Mouse (Mus musculus) heart, postnatal 0 days (tissue): ENCODE data around the gene A930004D18Rik. TPM values are rescaled to one million over a fixed set of nuclear protein-coding genes. Genes with fewer than 3 reads are reported as not detected.

Experiments
- ATAC-seq: fragments of 200-750 bp; cut with Nextera tagmentation; 2 replicates; pipeline ENCODE4 v1.8.0; 2017; ENCODE audit warnings: low read depth, moderate number of reproducible peaks, moderate library complexity; ENCODE audit not compliant: insufficient read depth
- DNase-seq: peaks from one replicate; pipeline ENCODE4 v3.0.0-alpha.2; 2016; ENCODE audit warnings: low spot score
- H3K27ac ChIP-seq: fragments of 300-500 bp; sonication (generic); 2 replicates; pipeline ENCODE4 v1.5.1; 2014; ENCODE audit warnings: low read depth, mild to moderate bottlenecking
- H3K27me3 ChIP-seq: fragments of 300-500 bp; sonication (generic); 2 replicates; pipeline ENCODE4 v1.6.1; 2014; ENCODE audit warnings: low read length, mixed read lengths; ENCODE audit not compliant: control insufficient read depth, insufficient read depth
- H3K36me3 ChIP-seq: fragments of 300-500 bp; sonication (generic); replicated peaks from 2 replicates; pipeline ENCODE4 v1.6.1; 2014; ENCODE audit warnings: low read length, mixed read lengths; ENCODE audit not compliant: control insufficient read depth, insufficient read depth
- H3K4me1 ChIP-seq: fragments of 300-500 bp; sonication (generic); 2 replicates; pipeline ENCODE4 v1.6.1; 2014; ENCODE audit warnings: antibody characterized with exemption; ENCODE audit not compliant: control insufficient read depth, insufficient read depth
- H3K4me2 ChIP-seq: fragments of 300-500 bp; sonication (generic); 2 replicates; pipeline ENCODE4 v1.6.1; 2014; ENCODE audit warnings: low read depth, mild to moderate bottlenecking, low read length, moderate library complexity
- H3K4me3 ChIP-seq: fragments of 300-500 bp; sonication (generic); 2 replicates; pipeline ENCODE4 v1.5.1; 2014; ENCODE audit warnings: low read depth, low read length
- H3K9ac ChIP-seq: fragments of 300-500 bp; sonication (generic); replicated peaks from 2 replicates; pipeline ENCODE4 v1.6.1; 2014; ENCODE audit warnings: low read depth, low read length, mixed read lengths
- H3K9me3 ChIP-seq: fragments of 300-500 bp; sonication (generic); replicated peaks from 2 replicates; pipeline ENCODE4 v1.6.1; 2016; ENCODE audit warnings: low read length; ENCODE audit not compliant: control insufficient read depth
- CTCF ChIP-seq: IDR thresholded peaks from 2 replicates; pipeline ENCODE4 v1.5.1; 2016; ENCODE audit warnings: antibody characterized with exemption, control low read depth, low read depth
- EP300 ChIP-seq: IDR thresholded peaks from 2 replicates; pipeline ENCODE4 v1.6.1; 2016; ENCODE audit warnings: antibody characterized with exemption, low read depth
- WGBS: fragments of 180-500 bp; shearing (Covaris S2); extraction: QIAGEN DNeasy Blood & Tissue Kit; methylation state at CpG from one replicate; pipeline ENCODE4 v1.1.7; 2014; 5-methylcytosine and 5-hydroxymethylcytosine counted together
- polyA plus RNA-seq: library from polyadenylated mRNA; unstranded; fragments of >200 nt; fragmentation: Nextera tagmentation; extraction: Ambion mirVana; gene quantifications from 2 replicates; pipeline ENCODE4 v1.2.1, GENCODE M21; 2015
- total RNA-seq: library from RNA; depleted of rRNA; stranded (reverse); fragments of >200 nt; gene quantifications from 2 replicates; pipeline ENCODE4 v1.2.3, GENCODE M21; 2014; ENCODE audit warnings: low replicate concordance

A930004D18Rik gene
- total and polyA plus RNA-seq, 2 experiments from 2014 or later = 3.5 to 8.4 TPM

- TF ChIP-seq EP300 = no peak
- TF ChIP-seq CTCF = no peak
- WGBS = 97% methylated on average over 1 of the region's 1 CpGs
- no peak for DNase-seq
- Histone ChIP-seq H3K9me3 (no peaks in the 10 kb centered on the region), H3K4me2 (no peak overlapping the region), H3K4me1 (peaks cover 18% of the 10 kb centered on the region; the same call in 1 of the 2 replicates), H3K36me3 (no peaks in the 10 kb centered on the region), H3K9ac (no peak overlapping the region), H3K27ac (no peak overlapping the region), H3K4me3 (no peak overlapping the region), H3K27me3 (no peaks in the 10 kb centered on the region)
- ATAC-seq = no peak
These were observed 22.4 kb upstream of the A930004D18Rik start for GRCm38 (mm10) chr2:18059891-18060290.

- Histone ChIP-seq H3K27me3 (no peaks in the 10 kb centered on the region), H3K9ac (no peak overlapping the region), H3K4me1 (peaks cover 21% of the 10 kb centered on the region; the same call in 1 of the 2 replicates), H3K9me3 (no peaks in the 10 kb centered on the region), H3K27ac (peak overlapping the region; percentile 38; the same call in 1 of the 2 replicates), H3K36me3 (no peaks in the 10 kb centered on the region), H3K4me3 (no peak overlapping the region), H3K4me2 (peak overlapping the region; percentile 76)
- DNase-seq (no peak), ATAC-seq (no peak)
- TF ChIP-seq CTCF = no peak
- no peak for TF ChIP-seq EP300
- 26% methylated on average over 2 of the region's 2 CpGs for WGBS
These were observed 21.5 kb upstream of the A930004D18Rik start for GRCm38 (mm10) chr2:18059063-18059462.

- DNase-seq (no peak), ATAC-seq (no peak)
- no peaks in the 10 kb centered on the region for H3K27me3 ChIP-seq
- TF ChIP-seq CTCF (no peak), EP300 (no peak)
- H3K4me1 ChIP-seq = peaks cover 20% of the 10 kb centered on the region; the same call in 1 of the 2 replicates
- 21% methylated on average over 9 of the region's 9 CpGs for WGBS
- no peaks in the 10 kb centered on the region for H3K36me3 ChIP-seq
- peak overlapping the region; percentile 76 for H3K4me2 ChIP-seq
- peak overlapping the region; percentile 75 for H3K4me3 ChIP-seq
- peak overlapping the region; percentile 99 for H3K27ac ChIP-seq
- H3K9me3 ChIP-seq = no peaks in the 10 kb centered on the region
- H3K9ac ChIP-seq = peak overlapping the region; percentile 92
These were observed 20.7 kb upstream of the A930004D18Rik start for GRCm38 (mm10) chr2:18058146-18058708.

GRCm38 (mm10) chr2:18057336-18058145 is 20.0 kb upstream of the A930004D18Rik start:
- Histone ChIP-seq H3K27ac (peak overlapping the region; percentile 99), H3K4me2 (peak overlapping the region; percentile 76), H3K9me3 (no peaks in the 10 kb centered on the region), H3K27me3 (no peaks in the 10 kb centered on the region), H3K4me1 (peaks cover 17% of the 10 kb centered on the region; the same call in 1 of the 2 replicates), H3K36me3 (no peaks in the 10 kb centered on the region), H3K4me3 (peak overlapping the region; percentile 75), H3K9ac (peak overlapping the region; percentile 92)
- ATAC-seq (no peak), DNase-seq (peak; percentile 68)
- no peak for TF ChIP-seq CTCF
- TF ChIP-seq EP300 = no peak
- under 1% methylated on average over 48 of the region's 48 CpGs for WGBS

GRCm38 (mm10) chr2:18056786-18057255 is 19.3 kb upstream of the A930004D18Rik start:
- TF ChIP-seq EP300 = no peak; the same call in 1 of the 2 replicates
- no peak for TF ChIP-seq CTCF

More at GRCm38 (mm10) chr2:18056786-18057255, 19.3 kb upstream of the A930004D18Rik start:
- H3K4me1 ChIP-seq = peaks cover 17% of the 10 kb centered on the region; the same call in 1 of the 2 replicates
- peak overlapping the region; percentile 75 for H3K4me3 ChIP-seq
- H3K36me3 ChIP-seq = no peaks in the 10 kb centered on the region
- ATAC-seq (peak; percentile 94), DNase-seq (peak; percentile 98)
- H3K27ac ChIP-seq = peak overlapping the region; percentile 99
- peak overlapping the region; percentile 92 for H3K9ac ChIP-seq
- under 1% methylated on average over 30 of the region's 50 CpGs for WGBS
- no peaks in the 10 kb centered on the region for H3K9me3 ChIP-seq
- no peaks in the 10 kb centered on the region for H3K27me3 ChIP-seq
- H3K4me2 ChIP-seq = peak overlapping the region; percentile 76
